Mouse (Mus musculus) liver, adult 2 months (tissue): ENCODE data around the gene Notch3.

Experiments
- CTCF ChIP-seq: fragments of 200-500 bp; IDR thresholded peaks from 2 replicates; pipeline ENCODE4 v1.5.1; 2011; ENCODE audit warnings: low read depth, low read length, control low read depth
- POLR2A ChIP-seq: fragments of 200-500 bp; IDR thresholded peaks from 2 replicates; pipeline ENCODE4 v1.6.1; 2011; ENCODE audit warnings: low read length, control low read depth; ENCODE audit not compliant: insufficient read depth; ENCODE audit errors: extremely low read depth

DNA sequence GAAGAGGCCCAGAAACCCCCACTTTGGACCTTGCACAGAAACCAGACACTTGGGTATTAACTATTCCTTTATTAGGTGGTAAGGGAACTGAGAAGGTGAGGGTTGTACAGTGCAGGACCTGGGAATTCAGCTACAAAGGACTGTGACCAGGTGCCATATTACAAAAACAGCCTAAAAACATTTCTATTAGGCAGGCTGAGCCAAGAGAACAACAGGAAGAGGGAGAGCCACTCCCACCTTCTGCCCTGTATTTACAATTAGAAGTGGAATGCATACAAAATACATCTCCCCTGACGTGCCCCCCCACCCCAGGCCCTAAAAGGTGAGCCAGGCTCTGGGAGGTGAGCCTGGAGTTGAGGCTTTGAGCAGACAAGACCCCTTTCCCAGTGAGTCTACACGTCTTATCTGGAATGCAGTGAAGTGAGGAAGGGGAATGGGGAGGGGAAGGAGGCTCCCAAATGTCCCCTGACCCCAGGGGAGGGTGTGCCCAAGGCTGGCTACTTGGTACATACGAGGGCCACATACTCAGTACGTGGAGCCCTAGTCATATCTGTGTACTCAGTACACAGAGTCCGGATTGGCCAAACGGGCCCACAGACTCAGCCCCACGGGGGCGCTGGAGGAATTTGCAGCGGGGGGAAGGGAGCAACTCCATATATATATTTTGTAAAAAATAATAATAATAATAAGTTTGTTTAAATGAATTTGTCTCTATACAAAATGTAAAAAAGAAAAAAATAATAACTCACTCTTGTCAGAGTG is 45.7 kb downstream of the Notch3 start:
- TF ChIP-seq CTCF (no peak), POLR2A (no peak)
